Mouse (Mus musculus) midbrain, embryonic 13.5 days (tissue): Measurements from ENCODE around the gene Tspoap1. TPM values are rescaled to one million over a fixed set of nuclear protein-coding genes. Genes with fewer than 3 reads are reported as not detected.

Experiments used
- ATAC-seq: fragments of 200-750 bp; cut with Nextera tagmentation; 2 replicates; pipeline ENCODE4 v1.8.0; 2017; ENCODE audit warnings: mild to moderate bottlenecking, moderate TSS enrichment, moderate library complexity
- H3K27ac ChIP-seq: fragments of 300-500 bp; sonication (generic); 2 replicates; pipeline ENCODE4 v1.5.1; 2015; ENCODE audit warnings: inconsistent platforms, mild to moderate bottlenecking, moderate library complexity
- H3K27me3 ChIP-seq: fragments of 300-500 bp; sonication (generic); 2 replicates; pipeline ENCODE4 v1.6.1; 2015; ENCODE audit warnings: mild to moderate bottlenecking, inconsistent platforms
- H3K36me3 ChIP-seq: fragments of 300-500 bp; sonication (generic); 2 replicates; pipeline ENCODE4 v1.6.1; 2015; ENCODE audit warnings: mild to moderate bottlenecking, inconsistent platforms
- H3K4me1 ChIP-seq: fragments of 300-500 bp; sonication (generic); replicated peaks from 2 replicates; pipeline ENCODE4 v1.6.1; 2015; ENCODE audit warnings: inconsistent platforms
- H3K4me2 ChIP-seq: fragments of 300-500 bp; sonication (generic); replicated peaks from 2 replicates; pipeline ENCODE4 v1.6.1; 2015; ENCODE audit warnings: moderate library complexity, mild to moderate bottlenecking, inconsistent platforms
- H3K4me3 ChIP-seq: fragments of 300-500 bp; sonication (generic); replicated peaks from 2 replicates; pipeline ENCODE4 v1.5.1; 2015; ENCODE audit warnings: mild to moderate bottlenecking, inconsistent platforms
- H3K9ac ChIP-seq: fragments of 300-500 bp; sonication (generic); replicated peaks from 2 replicates; pipeline ENCODE4 v1.6.1; 2015; ENCODE audit warnings: mild to moderate bottlenecking, inconsistent platforms
- H3K9me3 ChIP-seq: fragments of 300-500 bp; sonication (generic); 2 replicates; pipeline ENCODE4 v1.6.1; 2016; ENCODE audit warnings: mild to moderate bottlenecking, inconsistent platforms
- WGBS: fragments of 180-500 bp; shearing (Covaris S2); methylation state at CpG from one replicate; pipeline ENCODE4 v1.1.7; 2015; 5-methylcytosine and 5-hydroxymethylcytosine counted together
- polyA plus RNA-seq: library from polyadenylated mRNA; unstranded; fragments of >200 nt; fragmentation: Nextera tagmentation; extraction: Ambion mirVana; gene quantifications from 2 replicates; pipeline ENCODE4 v1.2.1, GENCODE M21; 2015

Gene Tspoap1
- polyA plus RNA-seq, 1 experiment from 2014 or later, result 48.7 TPM

DNA sequence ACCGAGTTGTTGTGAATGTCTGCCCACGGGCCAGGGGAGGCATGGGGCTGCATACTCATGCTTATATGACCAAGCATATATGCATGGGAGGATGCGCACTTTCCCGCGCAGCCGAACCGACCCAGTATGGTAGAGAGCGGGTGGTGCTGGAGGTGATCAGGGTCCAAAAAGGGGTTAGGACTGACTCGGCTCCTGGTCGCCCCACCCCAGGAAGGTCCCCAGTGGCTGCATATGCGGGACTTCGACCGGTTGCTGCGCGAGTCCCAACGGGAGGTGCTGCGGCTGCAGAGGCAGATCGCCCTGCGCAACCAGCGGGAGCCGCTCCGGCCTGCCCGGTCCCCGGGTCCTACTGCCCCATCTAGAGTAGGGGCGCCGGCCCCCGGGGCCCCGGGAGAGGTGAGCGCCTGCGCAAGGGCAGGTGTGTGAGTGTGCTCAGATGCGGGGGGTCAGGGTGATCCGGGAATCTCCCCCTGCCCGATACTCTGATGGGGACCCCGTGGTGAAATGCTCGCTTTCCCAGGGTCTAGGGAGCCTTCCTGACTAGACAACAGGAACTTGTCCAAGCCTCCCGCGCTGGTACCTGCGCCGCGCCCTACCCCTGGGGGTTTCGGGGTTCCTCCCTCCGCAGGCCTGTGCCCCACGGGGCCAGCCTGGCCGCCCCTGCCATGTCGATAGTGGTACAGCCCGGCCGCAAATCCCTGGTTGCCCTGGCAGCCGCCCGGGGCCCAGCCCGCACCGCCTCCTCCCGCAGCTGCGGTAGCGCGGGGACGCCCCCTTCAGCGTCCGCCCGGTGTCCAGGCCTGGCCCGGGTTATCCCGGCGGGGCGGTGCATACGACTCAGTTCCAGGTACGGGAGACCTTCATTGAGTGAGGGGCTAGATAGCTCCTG lies 3.9 kb downstream of the Tspoap1 start:
- Histone ChIP-seq H3K27me3 (peaks cover 29% of the 10 kb centered on the region), H3K9me3 (no peaks in the 10 kb centered on the region), H3K27ac (peak overlapping the region; percentile 81), H3K4me3 (peak overlapping the region; percentile 69), H3K36me3 (peaks cover 31% of the 10 kb centered on the region), H3K9ac (peak overlapping the region; percentile 84), H3K4me2 (peak overlapping the region; percentile 94), H3K4me1 (peaks cover 60% of the 10 kb centered on the region)
- ATAC-seq, result peak; percentile 48
- WGBS, result under 1% methylated on average over 63 of the region's 65 CpGs

DNA sequence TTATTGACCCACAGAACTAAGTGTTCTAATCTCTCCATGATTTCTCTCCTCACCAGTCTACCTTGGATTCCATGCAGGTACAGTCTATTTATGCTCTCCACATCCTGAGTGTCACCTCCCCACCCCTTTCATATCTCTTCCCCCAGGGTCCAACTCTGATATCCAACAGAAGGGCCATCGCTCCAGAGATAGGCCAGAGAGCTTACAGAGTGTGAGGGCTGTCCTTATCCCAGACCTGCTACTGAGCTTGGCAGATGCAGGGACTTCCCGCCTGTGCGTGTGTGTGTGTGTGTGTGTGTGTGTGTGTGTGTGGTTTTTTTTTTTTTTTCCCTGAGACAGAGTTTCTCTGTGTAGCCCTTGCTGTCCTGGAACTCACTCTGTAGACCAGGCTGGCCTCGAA lies 8.4 kb downstream of the Tspoap1 start:
- no peak overlapping the region for H3K27ac ChIP-seq
- peaks cover 74% of the 10 kb centered on the region for H3K36me3 ChIP-seq
- WGBS, result 91% methylated on average over 4 of the region's 4 CpGs
- no peak overlapping the region for H3K4me3 ChIP-seq
- no peaks in the 10 kb centered on the region for H3K9me3 ChIP-seq
- H3K9ac ChIP-seq, result no peak overlapping the region
- peaks cover 20% of the 10 kb centered on the region for H3K4me1 ChIP-seq
- no peak for ATAC-seq
- H3K4me2 ChIP-seq, result no peak overlapping the region
- peaks cover 6% of the 10 kb centered on the region; the same call in 1 of the 2 replicates for H3K27me3 ChIP-seq

DNA sequence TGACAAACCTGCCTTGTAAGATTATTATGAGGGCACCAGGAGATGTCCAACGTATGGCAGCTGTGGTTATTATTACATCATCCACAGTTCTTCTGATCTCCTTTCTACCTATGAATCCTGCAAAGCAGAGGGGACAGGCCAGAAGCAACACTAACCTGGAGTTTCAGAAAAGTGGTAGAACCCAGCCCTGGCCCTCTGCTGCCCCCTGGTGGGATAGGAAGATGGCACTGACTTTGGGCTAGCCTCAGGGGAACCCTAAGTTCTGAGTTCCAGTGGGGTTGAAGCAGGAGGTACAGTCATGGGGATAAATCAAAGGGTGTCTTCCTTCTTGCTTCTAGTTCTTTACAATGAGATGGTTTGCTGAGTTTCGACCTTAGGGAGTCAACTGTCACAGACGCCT lies 10.6 kb downstream of the Tspoap1 start:
- Histone ChIP-seq H3K4me3 (no peak overlapping the region), H3K27me3 (peaks cover 4% of the 10 kb centered on the region; the same call in 1 of the 2 replicates), H3K9me3 (no peaks in the 10 kb centered on the region), H3K27ac (no peak overlapping the region), H3K4me2 (no peak overlapping the region), H3K9ac (no peak overlapping the region), H3K36me3 (peaks cover 87% of the 10 kb centered on the region), H3K4me1 (0 out of 2 replicates have a peak, but pooled peaks cover under 1% of the 10 kb centered on the region)
- no peak for ATAC-seq
- WGBS, result 62% methylated on average over 3 of the region's 3 CpGs

DNA sequence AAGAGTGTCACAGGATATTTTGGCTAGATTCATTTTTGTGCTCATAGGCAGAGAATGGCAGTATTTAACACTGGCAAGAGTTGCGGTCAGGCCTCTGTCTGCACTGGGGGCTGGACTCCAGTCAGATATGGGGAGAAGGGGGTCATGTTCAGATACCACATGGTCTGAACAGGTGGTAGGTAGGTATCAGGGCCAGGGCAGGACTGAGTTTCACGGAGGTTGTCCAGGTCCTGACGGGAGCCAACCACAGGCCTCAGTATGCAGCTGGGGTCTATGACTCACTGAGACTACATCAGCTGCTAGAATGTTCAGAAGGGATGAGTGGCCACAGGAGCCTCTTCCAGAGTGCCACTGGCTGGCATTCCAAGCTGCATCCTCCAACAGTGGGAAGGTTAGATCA lies 12.0 kb downstream of the Tspoap1 start:
- Histone ChIP-seq H3K4me1 (no peaks in the 10 kb centered on the region), H3K27me3 (no peaks in the 10 kb centered on the region), H3K4me2 (no peak overlapping the region), H3K9me3 (no peaks in the 10 kb centered on the region), H3K9ac (no peak overlapping the region), H3K4me3 (no peak overlapping the region), H3K36me3 (peaks cover 89% of the 10 kb centered on the region), H3K27ac (no peak overlapping the region)
- 92% methylated on average over 3 of the region's 3 CpGs for WGBS
- no peak for ATAC-seq

DNA sequence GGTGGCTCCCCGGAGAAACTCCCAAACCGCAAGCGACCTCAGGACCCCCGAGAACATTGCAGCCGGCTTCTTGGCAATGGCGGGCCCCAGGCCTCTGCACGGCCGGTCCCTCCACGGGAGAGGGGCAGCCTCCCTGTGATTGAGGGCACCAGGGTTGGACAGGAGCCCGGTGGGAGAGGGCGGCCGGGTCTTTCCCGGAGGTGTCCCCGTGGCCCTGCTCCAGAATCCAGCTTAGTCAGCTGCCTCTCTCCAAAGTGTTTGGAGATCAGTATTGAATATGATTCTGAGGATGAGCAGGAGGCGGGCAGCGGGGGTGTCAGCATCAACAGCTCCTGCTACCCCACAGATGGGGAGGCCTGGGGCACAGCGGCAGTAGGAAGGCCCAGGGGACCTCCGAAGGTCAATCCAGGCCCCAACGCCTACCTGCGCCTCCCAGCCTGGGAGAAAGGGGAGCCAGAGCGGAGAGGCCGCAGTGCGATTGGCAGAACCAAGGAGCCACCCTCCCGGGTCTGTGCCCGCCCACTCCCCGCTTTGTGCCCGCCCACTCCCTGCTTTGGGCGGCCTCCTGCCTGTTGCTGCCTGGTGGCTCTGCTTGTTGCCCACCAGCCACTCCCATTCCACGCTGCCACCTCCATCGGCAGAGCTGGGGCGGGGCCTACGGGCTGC lies 17.9 kb downstream of the Tspoap1 start:
- Histone ChIP-seq H3K4me1 (peaks cover 13% of the 10 kb centered on the region), H3K36me3 (peaks cover 82% of the 10 kb centered on the region), H3K4me2 (peak overlapping the region; percentile 48), H3K9me3 (no peaks in the 10 kb centered on the region), H3K27me3 (0 out of 2 replicates have a peak, but pooled peaks cover 6% of the 10 kb centered on the region), H3K27ac (no peak overlapping the region), H3K4me3 (peak overlapping the region; percentile 18), H3K9ac (peak overlapping the region; percentile 58; the same call in 1 of the 2 replicates)
- WGBS, result 9% methylated on average over 30 of the region's 32 CpGs
- ATAC-seq, result peak; percentile 59

DNA sequence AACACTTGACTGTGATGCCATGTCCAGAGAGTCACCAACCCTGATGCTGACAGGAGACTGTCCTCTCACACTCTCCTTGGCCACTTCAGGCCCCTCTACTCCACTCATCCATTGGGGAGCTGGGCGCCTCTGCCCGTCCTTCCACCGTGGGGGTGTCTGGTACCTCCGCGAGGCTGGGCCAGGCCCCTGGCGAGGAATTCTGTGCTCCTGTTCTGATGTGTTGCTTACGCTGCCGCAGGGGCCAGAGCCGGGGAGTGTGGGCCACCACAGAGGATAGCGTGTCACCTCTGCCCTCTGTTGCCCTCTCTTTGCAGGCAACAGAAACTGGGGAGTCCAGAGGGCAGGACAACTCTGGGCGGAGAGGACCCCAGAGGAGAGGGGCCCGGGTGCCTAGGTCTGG lies 18.6 kb downstream of the Tspoap1 start:
- H3K36me3 ChIP-seq, result peaks cover 84% of the 10 kb centered on the region
- WGBS, result 47% methylated on average over 12 of the region's 12 CpGs

DNA sequence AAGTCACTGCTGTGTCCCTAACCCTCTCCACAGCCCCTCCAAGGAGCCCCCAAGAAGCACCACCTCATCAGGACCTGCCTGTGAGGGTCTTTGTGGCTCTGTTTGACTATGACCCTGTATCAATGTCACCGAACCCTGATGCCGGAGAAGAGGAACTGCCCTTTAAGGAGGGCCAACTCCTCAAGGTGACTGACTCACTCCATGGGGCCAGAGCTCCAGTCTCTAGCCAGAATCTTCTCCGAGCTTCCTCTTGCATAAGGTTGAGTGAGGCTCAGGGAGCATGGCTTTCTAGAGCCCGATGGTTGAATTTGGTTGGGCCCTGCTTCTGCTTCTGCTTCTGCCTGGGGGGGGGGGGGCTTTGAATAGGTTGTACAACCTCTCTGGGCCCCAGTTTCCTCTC lies 19.1 kb downstream of the Tspoap1 start:
- H3K27ac ChIP-seq, result no peak overlapping the region
- no peaks in the 10 kb centered on the region for H3K9me3 ChIP-seq
- H3K4me2 ChIP-seq, result no peak overlapping the region
- H3K4me3 ChIP-seq, result no peak overlapping the region
- H3K36me3 ChIP-seq, result peaks cover 84% of the 10 kb centered on the region
- 86% methylated on average over 4 of the region's 4 CpGs for WGBS
- ATAC-seq, result no peak
- no peak overlapping the region for H3K9ac ChIP-seq
- 0 out of 2 replicates have a peak, but pooled peaks cover 6% of the 10 kb centered on the region for H3K27me3 ChIP-seq
- peaks cover 13% of the 10 kb centered on the region for H3K4me1 ChIP-seq

More for the DNA sequence above, 18.6 kb downstream of the Tspoap1 start:
- Histone ChIP-seq H3K27ac (no peak overlapping the region), H3K9me3 (no peaks in the 10 kb centered on the region), H3K4me1 (peaks cover 13% of the 10 kb centered on the region), H3K9ac (no peak overlapping the region), H3K27me3 (0 out of 2 replicates have a peak, but pooled peaks cover 6% of the 10 kb centered on the region), H3K4me3 (no peak overlapping the region), H3K4me2 (peak overlapping the region; percentile 48)
- ATAC-seq, result peak; percentile 36; the same call in 1 of the 2 replicates

DNA sequence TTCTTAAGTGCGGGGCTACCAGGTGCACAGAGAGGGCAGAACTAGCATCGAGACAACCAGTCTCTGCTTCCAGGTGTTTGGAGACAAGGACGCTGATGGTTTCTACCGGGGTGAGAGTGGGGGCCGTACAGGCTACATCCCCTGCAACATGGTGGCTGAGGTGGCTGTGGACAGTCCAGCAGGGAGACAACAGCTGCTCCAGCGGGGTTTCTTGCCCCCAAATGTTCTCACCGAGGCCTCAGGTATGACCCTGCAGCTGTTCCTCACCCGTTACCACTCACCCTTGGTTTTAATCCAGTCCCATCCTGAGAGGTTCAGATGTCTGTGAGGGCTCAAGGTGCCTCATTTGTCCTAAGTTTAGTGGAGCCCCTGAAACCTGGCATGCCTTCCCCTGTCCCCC lies 19.8 kb downstream of the Tspoap1 start:
- WGBS, result 88% methylated on average over 8 of the region's 8 CpGs
- Histone ChIP-seq H3K36me3 (peaks cover 85% of the 10 kb centered on the region), H3K4me3 (no peak overlapping the region), H3K4me2 (no peak overlapping the region), H3K27ac (no peak overlapping the region), H3K9me3 (no peaks in the 10 kb centered on the region), H3K27me3 (0 out of 2 replicates have a peak, but pooled peaks cover 6% of the 10 kb centered on the region), H3K9ac (no peak overlapping the region), H3K4me1 (peaks cover 13% of the 10 kb centered on the region)
- ATAC-seq, result no peak

DNA sequence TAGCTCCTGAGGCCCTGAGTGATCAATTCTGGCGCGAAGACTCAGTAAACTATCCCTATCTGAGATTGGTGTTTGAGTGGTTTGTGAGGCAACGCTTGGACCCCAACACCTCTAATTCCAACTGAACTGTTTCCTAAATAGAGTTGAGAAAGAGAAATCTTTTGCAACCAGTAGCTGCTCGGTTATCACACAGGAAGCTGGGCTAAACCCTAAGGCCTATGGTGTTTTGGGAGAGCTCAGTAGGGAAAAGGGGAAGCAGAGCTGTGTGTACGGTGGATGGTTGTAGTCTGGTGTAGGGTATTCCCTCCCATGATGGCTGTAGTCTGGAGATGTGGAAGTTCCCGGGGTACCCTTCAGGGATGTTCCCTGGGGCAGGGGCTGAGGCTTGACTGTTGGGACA lies 29.7 kb downstream of the Tspoap1 start:
- H3K36me3 ChIP-seq, result peaks cover 7% of the 10 kb centered on the region
- H3K27me3 ChIP-seq, result 0 out of 2 replicates have a peak, but pooled peaks cover 2% of the 10 kb centered on the region
- H3K9ac ChIP-seq, result no peak overlapping the region
- WGBS, result 88% methylated on average over 6 of the region's 6 CpGs
- H3K4me3 ChIP-seq, result no peak overlapping the region
- H3K4me1 ChIP-seq, result no peaks in the 10 kb centered on the region
- no peak overlapping the region for H3K4me2 ChIP-seq
- no peaks in the 10 kb centered on the region for H3K9me3 ChIP-seq
- no peak overlapping the region for H3K27ac ChIP-seq
- no peak for ATAC-seq

DNA sequence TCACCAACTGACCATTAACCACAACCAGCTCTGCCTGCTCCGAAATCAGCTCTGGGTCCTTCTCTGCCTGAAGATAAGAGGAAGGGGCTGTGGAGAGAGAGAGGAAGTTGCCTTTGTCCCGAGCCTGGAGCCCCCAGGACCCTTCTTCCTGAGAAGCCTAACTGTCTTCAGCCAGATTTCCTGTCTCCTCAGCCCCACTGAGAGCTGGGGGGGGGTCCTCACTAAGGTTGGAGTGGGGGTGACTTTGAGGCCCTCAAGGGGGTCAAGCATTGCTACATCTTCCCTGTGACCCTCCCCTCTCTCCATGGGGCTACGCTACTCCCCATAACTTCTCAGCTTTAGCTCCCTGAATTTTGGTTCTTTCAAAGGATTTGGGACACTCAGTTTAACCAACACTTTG lies 33.1 kb downstream of the Tspoap1 start, which contains the start of gene Mpo:
Gene Mpo, plus strand, starts transcription at position 122 of the 400 bp plus-strand sequence.
- H3K36me3 ChIP-seq, result no peaks in the 10 kb centered on the region
- no peak within 1 kb of the TSS for H3K9ac ChIP-seq
- 80% methylated on average over 3 of the region's 3 CpGs for WGBS
- no peak within 1 kb of the TSS for H3K4me3 ChIP-seq
- H3K4me2 ChIP-seq, result no peak within 1 kb of the TSS
- no peak within 1 kb of the TSS for H3K27ac ChIP-seq
- no peaks in the 10 kb centered on the region for H3K27me3 ChIP-seq
- no peaks in the 10 kb centered on the region; the same call in 1 of the 2 replicates for H3K4me1 ChIP-seq
- no peaks in the 10 kb centered on the region for H3K9me3 ChIP-seq
- ATAC-seq, result no peak

DNA sequence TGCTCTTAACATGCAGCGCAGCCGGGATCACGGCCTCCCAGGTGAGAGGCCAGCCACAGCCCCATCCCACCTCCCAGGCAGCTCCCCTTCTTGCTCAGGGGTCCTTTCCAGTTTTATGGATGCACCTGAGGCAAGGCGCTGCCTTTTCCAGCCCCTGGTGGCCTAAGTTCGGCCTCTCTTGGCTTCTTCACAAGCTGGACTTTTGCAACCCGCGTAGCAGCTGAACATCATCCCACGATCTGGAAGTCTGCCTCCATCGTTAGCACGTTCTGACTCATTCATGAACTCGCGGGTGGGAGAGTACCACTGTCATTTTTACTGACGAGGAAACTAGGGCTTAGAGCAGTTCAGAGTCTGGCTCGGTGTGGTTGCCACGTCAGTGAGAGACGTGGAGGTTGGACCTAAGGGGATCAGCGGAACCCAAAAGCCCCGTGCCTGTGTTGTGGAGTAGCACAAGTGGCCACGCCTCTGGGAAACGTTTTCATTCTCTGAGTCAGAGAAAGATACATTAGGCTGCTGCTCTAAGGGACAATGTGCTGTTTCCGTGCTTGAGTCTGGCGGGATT lies 41.5 kb downstream of the Tspoap1 start:
- 87% methylated on average over 22 of the region's 22 CpGs for WGBS
- H3K4me3 ChIP-seq, result no peak overlapping the region
- no peaks in the 10 kb centered on the region for H3K36me3 ChIP-seq
- H3K4me1 ChIP-seq, result no peaks in the 10 kb centered on the region; the same call in 1 of the 2 replicates
- no peak overlapping the region for H3K4me2 ChIP-seq
- no peak for ATAC-seq
- H3K9me3 ChIP-seq, result no peaks in the 10 kb centered on the region
- no peak overlapping the region for H3K27ac ChIP-seq
- H3K9ac ChIP-seq, result no peak overlapping the region
- H3K27me3 ChIP-seq, result no peaks in the 10 kb centered on the region

DNA sequence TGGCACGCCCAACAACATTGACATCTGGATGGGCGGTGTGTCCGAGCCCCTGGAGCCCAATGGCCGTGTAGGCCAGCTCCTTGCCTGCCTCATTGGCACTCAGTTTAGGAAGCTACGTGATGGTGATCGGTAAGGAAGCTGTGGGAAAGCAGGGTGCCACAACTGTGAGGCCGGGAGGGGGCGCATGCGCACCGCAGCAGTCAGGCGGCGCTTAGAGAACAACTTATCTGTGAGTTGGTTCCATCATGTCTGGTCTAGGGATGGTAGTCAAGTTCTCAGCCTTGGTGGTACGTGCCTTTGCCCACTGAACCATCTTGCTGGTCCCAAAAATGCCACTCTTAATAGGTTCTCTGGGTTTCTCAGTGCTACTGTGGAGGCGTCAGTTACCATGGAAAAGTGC lies 42.3 kb downstream of the Tspoap1 start:
- WGBS, result 52% methylated on average over 14 of the region's 14 CpGs
- H3K4me2 ChIP-seq, result no peak overlapping the region
- no peak for ATAC-seq

More for the DNA sequence above, 42.3 kb downstream of the Tspoap1 start:
- no peaks in the 10 kb centered on the region for H3K36me3 ChIP-seq
- H3K27ac ChIP-seq, result no peak overlapping the region
- H3K9ac ChIP-seq, result no peak overlapping the region
- H3K4me1 ChIP-seq, result no peaks in the 10 kb centered on the region
- no peaks in the 10 kb centered on the region for H3K27me3 ChIP-seq
- H3K4me3 ChIP-seq, result no peak overlapping the region
- H3K9me3 ChIP-seq, result no peaks in the 10 kb centered on the region
